Mouse (Mus musculus) stomach, embryonic 16.5 days (tissue): Measurements from ENCODE around the gene Hand2. TPM values are rescaled to one million over a fixed set of nuclear protein-coding genes. Genes with fewer than 3 reads are reported as not detected.

Experiments
- ATAC-seq: fragments of 200-750 bp; cut with Nextera tagmentation; 2 replicates; pipeline ENCODE4 v1.8.0; 2017; ENCODE audit warnings: moderate number of reproducible peaks, moderate TSS enrichment; ENCODE audit not compliant: insufficient read depth, low FRiP score
- H3K27ac ChIP-seq: fragments of 300-500 bp; sonication (generic); 2 replicates; pipeline ENCODE4 v1.5.1; 2014; ENCODE audit warnings: low read length
- H3K27me3 ChIP-seq: fragments of 300-500 bp; sonication (generic); 2 replicates; pipeline ENCODE4 v1.6.1; 2014; ENCODE audit warnings: low read length, control low read depth, mixed read lengths; ENCODE audit not compliant: control insufficient read depth, insufficient read depth
- H3K36me3 ChIP-seq: fragments of 300-500 bp; sonication (generic); 2 replicates; pipeline ENCODE4 v1.6.1; 2014; ENCODE audit warnings: low read length; ENCODE audit not compliant: control insufficient read depth, insufficient read depth
- H3K4me1 ChIP-seq: fragments of 300-500 bp; sonication (generic); 2 replicates; pipeline ENCODE4 v1.6.1; 2014; ENCODE audit warnings: low read length, control low read depth, mixed read lengths; ENCODE audit not compliant: control insufficient read depth, insufficient read depth
- H3K4me2 ChIP-seq: fragments of 300-500 bp; sonication (generic); 2 replicates; pipeline ENCODE4 v1.6.1; 2014; ENCODE audit warnings: low read depth, low read length, mixed read lengths
- H3K4me3 ChIP-seq: fragments of 300-500 bp; sonication (generic); replicated peaks from 2 replicates; pipeline ENCODE4 v1.5.1; 2014; ENCODE audit warnings: mild to moderate bottlenecking, low read length
- H3K9ac ChIP-seq: fragments of 300-500 bp; sonication (generic); 2 replicates; pipeline ENCODE4 v1.6.1; 2014; ENCODE audit warnings: low read length
- H3K9me3 ChIP-seq: fragments of 300-500 bp; sonication (generic); replicated peaks from 2 replicates; pipeline ENCODE4 v1.6.1; 2016; ENCODE audit warnings: low read length, control low read depth; ENCODE audit not compliant: control insufficient read depth
- WGBS: fragments of 180-500 bp; shearing (Covaris S2); extraction: QIAGEN DNeasy Blood & Tissue Kit; methylation state at CpG from one replicate; pipeline ENCODE4 v1.1.7; 2014; 5-methylcytosine and 5-hydroxymethylcytosine counted together
- polyA plus RNA-seq: library from polyadenylated mRNA; unstranded; fragments of >200 nt; fragmentation: Nextera tagmentation; extraction: Ambion mirVana; gene quantifications from 2 replicates; pipeline ENCODE4 v1.2.1, GENCODE M21; 2015

The Hand2 gene
- polyA plus RNA-seq, 1 experiment from 2014 or later = 7.5 TPM

GRCm38 (mm10) chr8:57322961-57323941 is 2.5 kb downstream of the Hand2 start:
- WGBS = 5% methylated on average over 31 of the region's 31 CpGs
- H3K9ac ChIP-seq = peak overlapping the region; percentile 88
- peaks cover 10% of the 10 kb centered on the region for H3K4me1 ChIP-seq
- H3K36me3 ChIP-seq = no peaks in the 10 kb centered on the region
- H3K27ac ChIP-seq = peak overlapping the region; percentile 92
- no peak for ATAC-seq
- H3K27me3 ChIP-seq = peaks cover 61% of the 10 kb centered on the region
- peak overlapping the region; percentile 65 for H3K4me3 ChIP-seq
- no peaks in the 10 kb centered on the region for H3K9me3 ChIP-seq
- peak overlapping the region; percentile 54 for H3K4me2 ChIP-seq

- no peaks in the 10 kb centered on the region for H3K36me3 ChIP-seq
- no peaks in the 10 kb centered on the region for H3K9me3 ChIP-seq
- 18% methylated on average over 12 of the region's 12 CpGs for WGBS
- H3K27me3 ChIP-seq = peaks cover 62% of the 10 kb centered on the region
- H3K4me2 ChIP-seq = peak overlapping the region; percentile 54
- H3K9ac ChIP-seq = peak overlapping the region; percentile 88
- ATAC-seq = no peak
- peak overlapping the region; percentile 92 for H3K27ac ChIP-seq
- H3K4me3 ChIP-seq = peak overlapping the region; percentile 65
- peaks cover 10% of the 10 kb centered on the region for H3K4me1 ChIP-seq
These were observed 3.3 kb downstream of the Hand2 start for GRCm38 (mm10) chr8:57324091-57324490.

- H3K27ac ChIP-seq = peak overlapping the region; percentile 79
- H3K4me2 ChIP-seq = peak overlapping the region; percentile 63
These were observed 3.9 kb downstream of the Hand2 start for GRCm38 (mm10) chr8:57324671-57325070.

GRCm38 (mm10) chr8:57325111-57325891 is 4.5 kb downstream of the Hand2 start:
- WGBS = 19% methylated on average over 21 of the region's 21 CpGs
- peaks cover 10% of the 10 kb centered on the region for H3K4me1 ChIP-seq
- no peak for ATAC-seq
- peak overlapping the region; percentile 79 for H3K27ac ChIP-seq
- H3K36me3 ChIP-seq = no peaks in the 10 kb centered on the region
- H3K9me3 ChIP-seq = no peaks in the 10 kb centered on the region
- H3K4me3 ChIP-seq = peak overlapping the region; percentile 40
- peak overlapping the region; percentile 63 for H3K4me2 ChIP-seq
- peaks cover 60% of the 10 kb centered on the region for H3K27me3 ChIP-seq
- H3K9ac ChIP-seq = peak overlapping the region; percentile 66

More at GRCm38 (mm10) chr8:57324671-57325070, 3.9 kb downstream of the Hand2 start:
- H3K4me3 ChIP-seq = peak overlapping the region; percentile 40
- H3K27me3 ChIP-seq = peaks cover 61% of the 10 kb centered on the region
- H3K9ac ChIP-seq = peak overlapping the region; percentile 66
- H3K9me3 ChIP-seq = no peaks in the 10 kb centered on the region
- ATAC-seq = no peak
- H3K36me3 ChIP-seq = no peaks in the 10 kb centered on the region
- 12% methylated on average over 5 of the region's 5 CpGs for WGBS
- H3K4me1 ChIP-seq = peaks cover 10% of the 10 kb centered on the region

GRCm38 (mm10) chr8:57326091-57327065 is 5.6 kb downstream of the Hand2 start:
- H3K4me2 ChIP-seq = peak overlapping the region; percentile 63
- peak overlapping the region; percentile 40 for H3K4me3 ChIP-seq
- no peaks in the 10 kb centered on the region for H3K9me3 ChIP-seq
- WGBS = 26% methylated on average over 27 of the region's 27 CpGs
- ATAC-seq = no peak
- H3K9ac ChIP-seq = peak overlapping the region; percentile 66
- H3K4me1 ChIP-seq = peaks cover 10% of the 10 kb centered on the region
- H3K36me3 ChIP-seq = no peaks in the 10 kb centered on the region
- peaks cover 54% of the 10 kb centered on the region for H3K27me3 ChIP-seq
- H3K27ac ChIP-seq = peak overlapping the region; percentile 79

GRCm38 (mm10) chr8:57327281-57328160 is 6.7 kb downstream of the Hand2 start:
- ATAC-seq = no peak
- peak overlapping the region; percentile 79 for H3K27ac ChIP-seq
- H3K36me3 ChIP-seq = no peaks in the 10 kb centered on the region
- no peaks in the 10 kb centered on the region for H3K9me3 ChIP-seq
- H3K4me1 ChIP-seq = peaks cover 7% of the 10 kb centered on the region; the same call in 1 of the 2 replicates
- peak overlapping the region; percentile 66 for H3K9ac ChIP-seq
- peak overlapping the region; percentile 40 for H3K4me3 ChIP-seq
- WGBS = 22% methylated on average over 29 of the region's 29 CpGs
- H3K4me2 ChIP-seq = peak overlapping the region; percentile 63
- peaks cover 51% of the 10 kb centered on the region for H3K27me3 ChIP-seq

GRCm38 (mm10) chr8:57328161-57328920 is 7.6 kb downstream of the Hand2 start:
- Histone ChIP-seq H3K36me3 (no peaks in the 10 kb centered on the region), H3K4me2 (peak overlapping the region; percentile 63), H3K9ac (peak overlapping the region; percentile 66), H3K27ac (peak overlapping the region; percentile 79), H3K4me3 (peak overlapping the region; percentile 40), H3K4me1 (peaks cover 7% of the 10 kb centered on the region; the same call in 1 of the 2 replicates), H3K9me3 (no peaks in the 10 kb centered on the region), H3K27me3 (peaks cover 51% of the 10 kb centered on the region)
- ATAC-seq = peak; percentile 82
- WGBS = 3% methylated on average over 42 of the region's 42 CpGs
